Mouse (Mus musculus): ENCODE results near the gene Zswim8. TPM values are rescaled to one million over a fixed set of nuclear protein-coding genes. Genes with fewer than 3 reads are reported as not detected.
"Not testable (repeated sequence)": the region's sequence is repeated elsewhere in the genome, so short reads cannot be mapped to it uniquely, and the experiment has no call there.

Gene Zswim8
- polyA plus RNA-seq, 1 experiment, result 105 TPM

GRCm38 (mm10) chr14:20695761-20696520 is 11.4 kb upstream of the Zswim8 start:
- no peak for TF ChIP-seq CTCF (IDR thresholded peaks at IDR 0.05; ENCODE audit: control insufficient read depth, insufficient read depth, low read length)
- TF ChIP-seq POLR2A (IDR thresholded peaks at IDR 0.05; ENCODE audit: borderline replicate concordance, control insufficient read depth, low read depth, low read length), result no peak
- Histone ChIP-seq H3K4me1 (ENCODE audit: control insufficient read depth, insufficient read depth, low read length) (peaks cover 8% of the 10 kb centered on the region), H3K4me3 (replicated peaks; ENCODE audit: control insufficient read depth, low read depth, low read length) (peak overlapping the region; percentile 86), H3K27ac (ENCODE audit: control insufficient read depth, insufficient read depth, low read depth, low read length, poor library complexity) (peak overlapping the region; percentile 46; the same call in 1 of the 2 replicates)
- WGBS, result 25% methylated on average over 27 of the region's 27 CpGs

GRCm38 (mm10) chr14:20696986-20697385 is 10.4 kb upstream of the Zswim8 start:
- Histone ChIP-seq H3K27ac (ENCODE audit: control insufficient read depth, insufficient read depth, low read depth, low read length, poor library complexity) (no peak overlapping the region), H3K4me3 (replicated peaks; ENCODE audit: control insufficient read depth, low read depth, low read length) (no peak overlapping the region), H3K4me1 (ENCODE audit: control insufficient read depth, insufficient read depth, low read length) (peaks cover 8% of the 10 kb centered on the region)
- TF ChIP-seq POLR2A (IDR thresholded peaks at IDR 0.05; ENCODE audit: borderline replicate concordance, control insufficient read depth, low read depth, low read length) (no peak), CTCF (IDR thresholded peaks at IDR 0.05; ENCODE audit: control insufficient read depth, insufficient read depth, low read length) (peak; percentile 41)
- 14% methylated on average over 1 of the region's 1 CpGs for WGBS

- no peak overlapping the region for H3K4me3 ChIP-seq (replicated peaks; ENCODE audit: control insufficient read depth, low read depth, low read length)
- TF ChIP-seq CTCF (IDR thresholded peaks at IDR 0.05; ENCODE audit: control insufficient read depth, insufficient read depth, low read length) (no peak), POLR2A (IDR thresholded peaks at IDR 0.05; ENCODE audit: borderline replicate concordance, control insufficient read depth, low read depth, low read length) (no peak)
- H3K4me1 ChIP-seq (ENCODE audit: control insufficient read depth, insufficient read depth, low read length), result peaks cover 6% of the 10 kb centered on the region
- 76% methylated on average over 2 of the region's 2 CpGs for WGBS
- no peak overlapping the region for H3K27ac ChIP-seq (ENCODE audit: control insufficient read depth, insufficient read depth, low read depth, low read length, poor library complexity)
Measured at GRCm38 (mm10) chr14:20698515-20698914, 8.8 kb upstream of the Zswim8 start.

DNA sequence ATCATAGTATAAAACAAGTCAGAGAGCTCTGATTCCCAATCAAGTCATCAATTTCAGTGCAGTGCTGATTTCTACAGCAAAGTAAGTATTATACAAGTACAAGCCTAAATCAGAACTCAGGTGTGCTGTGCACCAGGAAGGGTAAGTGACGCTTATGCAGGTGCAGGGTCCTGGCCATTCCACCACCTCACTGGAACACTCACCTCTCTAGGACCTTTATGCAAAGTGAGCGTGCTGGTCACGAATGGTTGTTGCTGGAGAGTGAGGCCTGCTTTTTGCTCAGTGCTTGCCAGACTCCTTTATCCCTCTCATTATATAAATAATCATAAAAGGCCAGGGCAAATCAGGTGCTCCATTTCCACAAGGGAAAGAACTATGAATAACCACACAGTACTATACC is 7.0 kb upstream of the Zswim8 start:
- no peak overlapping the region for H3K4me3 ChIP-seq (replicated peaks; ENCODE audit: control insufficient read depth, low read depth, low read length)
- WGBS, result 89% methylated on average over 3 of the region's 3 CpGs
- H3K4me1 ChIP-seq (ENCODE audit: control insufficient read depth, insufficient read depth, low read length), result peaks cover 4% of the 10 kb centered on the region

GRCm38 (mm10) chr14:20701554-20701953 is 5.8 kb upstream of the Zswim8 start:
- WGBS, result 79% methylated on average over 8 of the region's 8 CpGs
- H3K27ac ChIP-seq (ENCODE audit: control insufficient read depth, insufficient read depth, low read depth, low read length, poor library complexity), result no peak overlapping the region
- H3K4me3 ChIP-seq (replicated peaks; ENCODE audit: control insufficient read depth, low read depth, low read length), result no peak overlapping the region
- peaks cover 1% of the 10 kb centered on the region; the same call in 1 of the 2 replicates for H3K4me1 ChIP-seq (ENCODE audit: control insufficient read depth, insufficient read depth, low read length)
- TF ChIP-seq CTCF (IDR thresholded peaks at IDR 0.05; ENCODE audit: control insufficient read depth, insufficient read depth, low read length) (no peak), POLR2A (IDR thresholded peaks at IDR 0.05; ENCODE audit: borderline replicate concordance, control insufficient read depth, low read depth, low read length) (no peak)

More for the DNA sequence above, 7.0 kb upstream of the Zswim8 start:
- no peak for TF ChIP-seq POLR2A (IDR thresholded peaks at IDR 0.05; ENCODE audit: borderline replicate concordance, control insufficient read depth, low read depth, low read length)
- TF ChIP-seq CTCF (IDR thresholded peaks at IDR 0.05; ENCODE audit: control insufficient read depth, insufficient read depth, low read length), result no peak
- H3K27ac ChIP-seq (ENCODE audit: control insufficient read depth, insufficient read depth, low read depth, low read length, poor library complexity), result no peak overlapping the region

DNA sequence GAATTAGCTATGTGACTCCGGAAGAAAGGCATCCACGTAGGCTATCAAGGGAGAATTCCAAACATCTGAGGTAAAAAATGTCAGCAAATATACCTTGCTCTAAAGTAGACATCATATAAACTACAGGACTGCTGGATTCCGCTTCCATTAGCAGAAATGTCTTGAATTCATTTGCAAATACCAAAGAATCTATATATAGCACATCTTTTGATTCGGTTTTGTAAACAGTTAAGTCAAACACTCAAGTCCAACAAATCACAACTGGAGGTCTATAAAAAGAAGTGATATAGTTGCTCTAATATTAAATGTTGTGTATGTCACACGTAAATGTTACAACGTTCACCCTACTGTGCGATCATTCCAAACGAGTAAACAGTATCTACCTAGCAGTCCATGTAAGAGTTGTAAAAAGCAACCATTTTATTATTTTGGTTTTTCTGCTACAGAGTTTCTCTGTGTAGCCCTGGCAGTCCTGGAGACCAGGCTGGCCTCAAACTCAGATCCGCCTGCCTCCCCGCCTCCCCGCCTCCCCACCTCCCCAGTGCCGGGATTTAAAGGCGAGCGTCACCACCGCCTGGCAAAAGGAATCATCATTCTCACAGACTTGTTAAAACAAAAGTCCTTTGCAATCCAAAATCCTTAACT is 5.1 kb upstream of the Zswim8 start:
- Histone ChIP-seq H3K4me3 (replicated peaks; ENCODE audit: control insufficient read depth, low read depth, low read length) (peak overlapping the region; percentile 91), H3K4me1 (ENCODE audit: control insufficient read depth, insufficient read depth, low read length) (no peaks in the 10 kb centered on the region; the same call in 1 of the 2 replicates), H3K27ac (ENCODE audit: control insufficient read depth, insufficient read depth, low read depth, low read length, poor library complexity) (peak overlapping the region; percentile 24; the same call in 1 of the 2 replicates)
- WGBS, result 14% methylated on average over 15 of the region's 15 CpGs
- no peak for TF ChIP-seq CTCF (IDR thresholded peaks at IDR 0.05; ENCODE audit: control insufficient read depth, insufficient read depth, low read length)
- no peak for TF ChIP-seq POLR2A (IDR thresholded peaks at IDR 0.05; ENCODE audit: borderline replicate concordance, control insufficient read depth, low read depth, low read length)

DNA sequence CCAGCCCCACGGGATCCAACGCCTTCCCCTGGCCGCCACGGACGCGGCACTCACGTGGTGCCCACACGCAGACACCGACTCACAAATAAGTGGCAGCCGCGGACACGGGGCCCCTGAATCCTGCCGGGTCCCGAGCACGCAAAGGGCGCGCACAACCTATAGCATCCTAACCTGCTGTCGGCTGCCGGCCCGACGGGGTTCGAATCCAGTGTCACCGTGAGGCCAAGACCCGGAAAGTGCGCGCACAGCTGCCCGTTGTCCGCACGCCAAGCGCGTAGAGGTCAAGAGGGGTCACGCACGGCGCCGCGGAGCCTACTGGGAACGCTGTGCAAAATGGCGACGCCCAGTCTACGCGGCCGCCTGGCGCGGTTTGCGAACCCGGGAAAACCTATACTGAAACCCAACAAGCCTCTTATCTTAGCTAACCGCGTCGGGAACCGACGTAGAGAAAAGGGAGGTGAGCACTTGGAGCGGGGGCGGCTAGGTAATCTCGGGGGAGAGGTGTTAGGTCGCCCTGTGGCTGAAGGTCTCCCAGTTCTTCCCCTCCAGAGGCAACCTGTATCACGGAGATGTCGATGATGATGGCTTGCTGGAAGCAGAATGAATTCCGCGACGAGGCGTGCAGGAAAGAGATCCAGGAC is 4.5 kb upstream of the Zswim8 start, which contains the start of gene Chchd1:
TSS of gene Chchd1 (plus strand) at position 266 of the 641 bp plus-strand sequence.
- peak within 1 kb of the TSS; percentile 82 for H3K27ac ChIP-seq (ENCODE audit: control insufficient read depth, insufficient read depth, low read depth, low read length, poor library complexity)
- no peak for TF ChIP-seq CTCF (IDR thresholded peaks at IDR 0.05; ENCODE audit: control insufficient read depth, insufficient read depth, low read length)
- peak; percentile 79; the same call in 1 of the 2 replicates for TF ChIP-seq POLR2A (IDR thresholded peaks at IDR 0.05; ENCODE audit: borderline replicate concordance, control insufficient read depth, low read depth, low read length)
- H3K4me3 ChIP-seq (replicated peaks; ENCODE audit: control insufficient read depth, low read depth, low read length), result peak within 1 kb of the TSS; percentile 91
- WGBS, result under 1% methylated on average over 61 of the region's 61 CpGs
- no peaks in the 10 kb centered on the region; the same call in 1 of the 2 replicates for H3K4me1 ChIP-seq (ENCODE audit: control insufficient read depth, insufficient read depth, low read length)

GRCm38 (mm10) chr14:20703461-20703860 is 3.9 kb upstream of the Zswim8 start:
- peak overlapping the region; percentile 82 for H3K27ac ChIP-seq (ENCODE audit: control insufficient read depth, insufficient read depth, low read depth, low read length, poor library complexity)
- H3K4me3 ChIP-seq (replicated peaks; ENCODE audit: control insufficient read depth, low read depth, low read length), result peak overlapping the region; percentile 91
- not testable (repeated sequence) for H3K4me1 ChIP-seq (ENCODE audit: control insufficient read depth, insufficient read depth, low read length)
- 6% methylated on average over 8 of the region's 8 CpGs for WGBS
